Mouse (Mus musculus): Measurements from ENCODE around the gene Csmd2. TPM values are rescaled to one million over a fixed set of nuclear protein-coding genes. Genes with fewer than 3 reads are reported as not detected.

Csmd2 gene
- total RNA-seq, 2 experiments from 2014 or later = 0.23 to 0.25 TPM

Other genes with a start within 250 kb of the Csmd2 start
- gene CK137956, start 16.9 kb upstream of the Csmd2 start, total RNA-seq (2021) = not detected

Measured in gastrocnemius, postnatal 10 days (tissue).